23 mouse cellular contexts compared by ENCODE assay signal in the genomic region with DNA sequence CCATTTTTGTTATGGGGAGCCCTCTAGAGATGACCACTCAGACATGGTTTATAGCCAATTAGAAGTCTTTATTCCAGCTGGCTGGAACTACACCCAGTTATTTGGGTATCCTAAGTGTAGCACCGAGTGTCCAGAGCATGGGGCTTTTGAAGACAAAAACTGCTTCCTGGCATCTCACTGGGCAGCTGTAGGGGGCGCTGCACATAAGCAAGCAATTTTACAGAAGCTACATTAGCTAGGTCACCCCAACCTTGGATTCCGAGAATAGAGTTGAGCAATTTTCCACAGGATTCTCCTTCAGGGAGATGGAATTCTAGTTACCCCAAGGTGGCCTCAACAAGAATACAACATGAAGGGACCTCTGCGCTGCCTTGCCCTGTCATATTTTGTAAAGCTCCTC. TPM values are rescaled to one million over a fixed set of nuclear protein-coding genes. Genes with fewer than 3 reads are reported as not detected.
A peak's percentile ranks its signal among the peaks of the same experiment; 100 is the strongest.
DNase-seq lines count a peak whose midpoint lies in the region; ATAC-seq and TF ChIP-seq lines count a peak whose summit lies in the region.
"Had no signal": no experiment of that assay in that cellular context is flagged by ENCODE, and none has a peak within 500 bp of the region (broad histone marks: within the 10 kb centered on the region; RNA-seq: fewer than 3 reads in every experiment).

No protein-coding gene starts in this region.

- no peak for TF ChIP-seq EP300 in heart, adult 2 months (IDR thresholded peaks at IDR 0.05; ENCODE audit: insufficient read depth, low read depth, low read length)
- TF ChIP-seq EP300 in lung, postnatal 0 days (IDR thresholded peaks at IDR 0.05) = no peak

- no peaks in the 10 kb centered on the region for H3K36me3 ChIP-seq in heart, adult 2 months (ENCODE audit: control insufficient read depth, insufficient read depth, low read length)
- no peaks in the 10 kb centered on the region for H3K36me3 ChIP-seq in lung, postnatal 0 days (ENCODE audit: insufficient read depth, low read length)
- H3K36me3 ChIP-seq in splenic B cell, adult 2 months (ENCODE audit: control insufficient read depth, insufficient read depth, low read length, poor library complexity, severe bottlenecking) = no peaks in the 10 kb centered on the region
- no peaks in the 10 kb centered on the region for H3K36me3 ChIP-seq in thymus, adult 2 months (ENCODE audit: control insufficient read depth, insufficient read depth, low read length)
- H3K36me3 ChIP-seq: embryonic facial prominence, embryonic 10.5 days; liver, embryonic 13.5 days; midbrain, embryonic 10.5 days; neural tube, embryonic 12.5 days had no signal

- no peak overlapping the region for H3K27ac ChIP-seq in heart, adult 2 months
- H3K27ac ChIP-seq in lung, postnatal 0 days (ENCODE audit: low read length) = no peak overlapping the region
- H3K27ac ChIP-seq in thymus, adult 2 months (ENCODE audit: control insufficient read depth, insufficient read depth, low read length) = no peak overlapping the region
- H3K27ac ChIP-seq: embryonic facial prominence, embryonic 10.5 days; left cerebral cortex, adult 2 months; liver, embryonic 13.5 days; midbrain, embryonic 10.5 days; neural tube, embryonic 12.5 days had no signal

- H3K79me2 ChIP-seq in heart, adult 2 months (replicated peaks; ENCODE audit: control insufficient read depth, insufficient read depth, low read length) = no peaks in the 10 kb centered on the region

- H3K9me3 ChIP-seq in lung, postnatal 0 days (ENCODE audit: low read length) = 0 out of 2 replicates have a peak, but pooled peaks cover 9% of the 10 kb centered on the region
- H3K9me3 ChIP-seq: liver, embryonic 13.5 days had no signal

- H3K4me2 ChIP-seq in lung, postnatal 0 days (replicated peaks; ENCODE audit: low read depth, low read length) = no peak overlapping the region
- H3K4me2 ChIP-seq: liver, embryonic 13.5 days; neural tube, embryonic 12.5 days had no signal

- no peaks in the 10 kb centered on the region for H3K4me1 ChIP-seq in heart, adult 2 months (ENCODE audit: control insufficient read depth, insufficient read depth, low read length)
- no peaks in the 10 kb centered on the region for H3K4me1 ChIP-seq in lung, postnatal 0 days (ENCODE audit: insufficient read depth, low read depth, low read length)
- H3K4me1 ChIP-seq in thymus, adult 2 months (replicated peaks; ENCODE audit: control insufficient read depth, insufficient read depth, low read length) = no peaks in the 10 kb centered on the region
- H3K4me1 ChIP-seq: embryonic facial prominence, embryonic 10.5 days; midbrain, embryonic 10.5 days; neural tube, embryonic 12.5 days had no signal

- intact Hi-C loops in heart, adult 2 months (cut with DNase I) = no loop called here

- no peak overlapping the region for H3K4me3 ChIP-seq in heart, adult 2 months
- no peak overlapping the region for H3K4me3 ChIP-seq in lung, postnatal 0 days (ENCODE audit: low read depth, low read length)
- H3K4me3 ChIP-seq in thymus, adult 2 months (ENCODE audit: control insufficient read depth, insufficient read depth, low read length) = no peak overlapping the region
- H3K4me3 ChIP-seq: embryonic facial prominence, embryonic 10.5 days; left cerebral cortex, adult 2 months; liver, embryonic 13.5 days; midbrain, embryonic 10.5 days; neural tube, embryonic 12.5 days had no signal

- H3K27me3 ChIP-seq in heart, adult 2 months (ENCODE audit: control insufficient read depth, insufficient read depth, low read length) = no peaks in the 10 kb centered on the region
- H3K27me3 ChIP-seq in lung, postnatal 0 days (replicated peaks; ENCODE audit: insufficient read depth, low read length) = no peaks in the 10 kb centered on the region
- H3K27me3 ChIP-seq in splenic B cell, adult 2 months (ENCODE audit: control insufficient read depth, insufficient read depth, low read length, poor library complexity, severe bottlenecking) = no peaks in the 10 kb centered on the region
- no peaks in the 10 kb centered on the region for H3K27me3 ChIP-seq in thymus, adult 2 months (ENCODE audit: control insufficient read depth, insufficient read depth, low read length)
- H3K27me3 ChIP-seq: liver, embryonic 13.5 days; neural tube, embryonic 12.5 days had no signal

- peak; percentile 26 for TF ChIP-seq CTCF in heart, adult 2 months (IDR thresholded peaks at IDR 0.05)
- TF ChIP-seq CTCF in lung, postnatal 0 days (IDR thresholded peaks at IDR 0.05) = peak; percentile 18; the same call in 1 of the 2 replicates
- TF ChIP-seq CTCF in thymus, adult 2 months (IDR thresholded peaks at IDR 0.05; ENCODE audit: borderline replicate concordance, control insufficient read depth, extremely low read depth, insufficient read depth, low read length, poor library complexity) = no peak

- no peak for TF ChIP-seq POLR2A in heart, adult 2 months (IDR thresholded peaks at IDR 0.05; ENCODE audit: insufficient read depth, low read depth, low read length)
- TF ChIP-seq POLR2A in thymus, adult 2 months (IDR thresholded peaks at IDR 0.05; ENCODE audit: control insufficient read depth, extremely low read depth, insufficient read depth, low read length, poor library complexity) = no peak

- WGBS in heart, adult 2 months = 82% methylated on average over 4 of the region's 4 CpGs
- WGBS in lung, postnatal 0 days = 83% methylated on average over 4 of the region's 4 CpGs
- WGBS in thymus, adult 2 months = 93% methylated on average over 4 of the region's 4 CpGs

- DNase-seq in heart, adult 2 months = no peak
- no peak for DNase-seq in heart, adult 8-10 months (ENCODE audit: low spot score)
- no peak for DNase-seq in lung, postnatal 0 days (ENCODE audit: low spot score)
- DNase-seq in lung, postnatal 25 days (ENCODE audit: low spot score) = no peak
- DNase-seq in NIH3T3 (ENCODE audit: low read depth) = peak; percentile 5
- DNase-seq in splenic B cell, adult 2 months (ENCODE audit: low read depth, low spot score) = peak; percentile 30
- no peak for DNase-seq in thymus, adult 2 months
- no peak for DNase-seq in cerebellum, adult 11 months
- DNase-seq: adrenal gland, postnatal 25 days; cerebellum, adult 2 months; gastrocnemius, postnatal 25 days; kidney, adult 8-10 months; kidney, postnatal 14 days; left cerebral cortex, postnatal 4 days; liver, embryonic 13.5 days; lung, postnatal 4 days; right cerebral cortex, postnatal 4 days; thymus, postnatal 25 days had no signal

- no peak overlapping the region for H3K9ac ChIP-seq in heart, adult 2 months (ENCODE audit: low read depth, low read length)
- H3K9ac ChIP-seq in lung, postnatal 0 days (replicated peaks; ENCODE audit: low read depth) = no peak overlapping the region
- H3K9ac ChIP-seq: liver, embryonic 13.5 days; neural tube, embryonic 12.5 days had no signal

- ATAC-seq in lung, postnatal 0 days = no peak
- ATAC-seq: activated CD4-positive, CD25-positive, alpha-beta regulatory T cell, adult 4 months had no signal

RNA-seq across cellular contexts. Expression of a gene that starts 7.1 kb away (rescaled TPM):
- 10 to 100 TPM; 15.3 to 17.3 TPM for total RNA-seq in heart, adult 2 months (2021)
- 4.8 and 11.7 TPM in 2 replicates for polyA plus RNA-seq in heart, adult 2 months (2012; rRNA removed)
- 10 to 100 TPM; 12.7 to 25.2 (median 15.9) TPM for total RNA-seq in heart, adult 8-10 months (2022)
- 20.8 and 26.5 TPM in 2 replicates for polyA plus RNA-seq in lung, postnatal 0 days (2015; fragmentation: Nextera tagmentation; extraction: Ambion mirVana)
- polyA plus RNA-seq in thymus, adult 2 months (2012; rRNA removed) = 16.7 and 17.4 TPM in 2 replicates

RNA-seq across cellular contexts. Expression of a gene that starts 58.9 kb away (rescaled TPM):
- total RNA-seq in heart, adult 2 months (2021) = 1 to 10 TPM in 1 of 2 experiments, under 1 TPM in 1; 0.70 to 1.4 TPM
- polyA plus RNA-seq in heart, adult 2 months (2012; rRNA removed) = 0.38 and 0.55 TPM in 2 replicates
- total RNA-seq in heart, adult 8-10 months (2022) = 1 to 10 TPM in 1 of 4 experiments, under 1 TPM in 3; 0.60 to 1.5 (median 0.75) TPM
- polyA plus RNA-seq in lung, postnatal 0 days (2015; fragmentation: Nextera tagmentation; extraction: Ambion mirVana) = 9.6 and 10.2 TPM in 2 replicates
- polyA plus RNA-seq in thymus, adult 2 months (2012; rRNA removed) = 28.8 and 34.3 TPM in 2 replicates

Comparison
In these comparisons a context has a peak if more than half of its experiments do, and no peak if none do; other contexts are left out.
1. DNase-seq: peak in NIH3T3 (single experiment) and splenic B cell, adult 2 months (single experiment); none in heart, adult 2 months (0 of 2), heart, adult 8-10 months (single experiment), lung, postnatal 0 days (single experiment), lung, postnatal 25 days (single experiment), thymus, adult 2 months (single experiment) and cerebellum, adult 11 months (single experiment).